10 mouse cellular contexts compared by ENCODE assay signal in the genomic region with DNA sequence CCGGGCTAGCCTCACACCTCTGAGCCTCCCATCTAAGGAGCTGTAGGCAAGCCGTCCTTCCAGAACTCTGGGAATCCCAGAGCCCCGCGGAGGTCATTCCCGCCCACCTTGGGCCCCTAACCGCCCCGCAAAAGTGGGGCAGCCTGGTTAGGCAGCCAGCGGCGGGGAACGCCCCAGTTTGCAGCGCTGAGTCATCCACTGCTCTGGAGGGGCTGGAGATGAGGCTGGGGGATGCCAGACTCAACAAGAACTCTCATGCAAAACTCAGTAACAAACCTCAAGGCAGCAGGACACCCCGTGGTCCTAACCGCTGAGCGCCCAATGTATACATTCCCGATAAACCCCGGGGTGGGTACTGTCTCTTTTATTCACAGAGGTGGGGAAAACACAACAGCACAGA. TPM values are rescaled to one million over a fixed set of nuclear protein-coding genes. Genes with fewer than 3 reads are reported as not detected.
A peak's percentile ranks its signal among the peaks of the same experiment; 100 is the strongest.
DNase-seq lines count a peak whose midpoint lies in the region; ATAC-seq and TF ChIP-seq lines count a peak whose summit lies in the region.
"Had no signal": no experiment of that assay in that cellular context is flagged by ENCODE, and none has a peak within 500 bp of the region (broad histone marks: within the 10 kb centered on the region; RNA-seq: fewer than 3 reads in every experiment).

No protein-coding gene starts in this region.

- 0 out of 2 replicates have a peak overlapping the region, but pooled peaks have one; percentile 62 for H3K9ac ChIP-seq in embryonic facial prominence, embryonic 13.5 days
- peak overlapping the region; percentile 59; the same call in 1 of the 2 replicates for H3K9ac ChIP-seq in intestine, embryonic 16.5 days (ENCODE audit: low read depth, low read length)

- H3K4me2 ChIP-seq in embryonic facial prominence, embryonic 13.5 days: peak overlapping the region; percentile 97
- peak overlapping the region; percentile 99; the same call in 1 of the 2 replicates for H3K4me2 ChIP-seq in intestine, embryonic 16.5 days (ENCODE audit: low read depth, low read length)

- no peak overlapping the region for H3K27ac ChIP-seq in embryonic facial prominence, embryonic 13.5 days
- H3K27ac ChIP-seq in intestine, embryonic 16.5 days (ENCODE audit: low read length): no peak overlapping the region
- H3K27ac ChIP-seq in olfactory bulb, adult 2 months (ENCODE audit: insufficient read depth, low read depth, low read length): no peak overlapping the region

- intact Hi-C loops in gastrocnemius, postnatal 36 days (cut with DNase I): no loop called here

- 9% methylated on average over 16 of the region's 16 CpGs for WGBS in embryonic facial prominence, embryonic 13.5 days
- WGBS in intestine, embryonic 16.5 days: 15% methylated on average over 16 of the region's 16 CpGs
- WGBS in olfactory bulb, adult 2 months: 15% methylated on average over 16 of the region's 16 CpGs

- TF ChIP-seq POLR2A in olfactory bulb, adult 2 months (IDR thresholded peaks at IDR 0.05; ENCODE audit: insufficient read depth, low read depth, low read length): no peak

- H3K4me3 ChIP-seq in embryonic facial prominence, embryonic 13.5 days: peak overlapping the region; percentile 79
- peak overlapping the region; percentile 73; the same call in 1 of the 2 replicates for H3K4me3 ChIP-seq in intestine, embryonic 16.5 days (ENCODE audit: low read length)
- peak overlapping the region; percentile 89 for H3K4me3 ChIP-seq in olfactory bulb, adult 2 months (ENCODE audit: insufficient read depth, low read depth, low read length)

- H3K4me1 ChIP-seq in embryonic facial prominence, embryonic 13.5 days: peaks cover 82% of the 10 kb centered on the region
- H3K4me1 ChIP-seq in intestine, embryonic 16.5 days (ENCODE audit: control insufficient read depth, insufficient read depth, low read length): peaks cover 71% of the 10 kb centered on the region
- peaks cover 83% of the 10 kb centered on the region for H3K4me1 ChIP-seq in olfactory bulb, adult 2 months (ENCODE audit: control insufficient read depth, insufficient read depth, low read length)

- DNase-seq in kidney, postnatal 10 days: peak; percentile 17
- no peak for DNase-seq in kidney, adult 9 months
- DNase-seq in urinary bladder, postnatal 4 days (ENCODE audit: low spot score in 2 of 2): no peak
- no peak for DNase-seq in embryo, embryonic 10 days (ENCODE audit: low spot score)
- no peak for DNase-seq in gastrocnemius, postnatal 36 days

- ATAC-seq in embryonic facial prominence, embryonic 13.5 days (ENCODE audit: insufficient number of reproducible peaks, insufficient read depth, low FRiP score, low TSS enrichment, low read depth): no peak
- ATAC-seq in intestine, embryonic 16.5 days: no peak

- no peak for TF ChIP-seq CTCF in olfactory bulb, adult 2 months (IDR thresholded peaks at IDR 0.05; ENCODE audit: insufficient read depth, low read depth, low read length)

- H3K27me3 ChIP-seq in embryonic facial prominence, embryonic 13.5 days: peaks cover 53% of the 10 kb centered on the region
- peaks cover 33% of the 10 kb centered on the region for H3K27me3 ChIP-seq in intestine, embryonic 16.5 days (replicated peaks; ENCODE audit: control insufficient read depth, insufficient read depth, low read length)

- no peaks in the 10 kb centered on the region; the same call in 1 of the 2 replicates for H3K9me3 ChIP-seq in embryonic facial prominence, embryonic 13.5 days
- H3K9me3 ChIP-seq in intestine, embryonic 16.5 days (ENCODE audit: control insufficient read depth, low read length): no peaks in the 10 kb centered on the region

- H3K36me3 ChIP-seq in embryonic facial prominence, embryonic 13.5 days: 0 out of 2 replicates have a peak, but pooled peaks cover 6% of the 10 kb centered on the region
- no peaks in the 10 kb centered on the region for H3K36me3 ChIP-seq in intestine, embryonic 16.5 days (ENCODE audit: control insufficient read depth, insufficient read depth, low read length)

RNA-seq across cellular contexts. Expression of a gene that starts 4.2 kb away (rescaled TPM):
- polyA plus RNA-seq in embryonic facial prominence, embryonic 13.5 days (2015; fragmentation: Nextera tagmentation; extraction: Ambion mirVana): 120 and 121 TPM in 2 replicates
- 34.4 and 37.3 TPM in 2 replicates for polyA plus RNA-seq in intestine, embryonic 16.5 days (2015; fragmentation: Nextera tagmentation; extraction: Ambion mirVana)
- 198 and 241 TPM in 2 replicates for polyA plus RNA-seq in olfactory bulb, adult 2 months (2012; ENCODE audit: insufficient read depth, insufficient read length, low replicate concordance, missing spikeins)
- total RNA-seq in gastrocnemius, postnatal 36 days (2021): 10 to 100 TPM; 35.0 to 45.6 TPM

RNA-seq across cellular contexts. Expression of a gene that starts 40.1 kb away (rescaled TPM):
- not detected in 2 replicates for polyA plus RNA-seq in embryonic facial prominence, embryonic 13.5 days (2015; fragmentation: Nextera tagmentation; extraction: Ambion mirVana)
- polyA plus RNA-seq in intestine, embryonic 16.5 days (2015; fragmentation: Nextera tagmentation; extraction: Ambion mirVana): not detected in 2 replicates
- polyA plus RNA-seq in olfactory bulb, adult 2 months (2012; ENCODE audit: insufficient read depth, insufficient read length, low replicate concordance, missing spikeins): not detected in 2 replicates
- not detected for total RNA-seq in gastrocnemius, postnatal 36 days (2021)
- total RNA-seq: hematopoietic stem cell, adult 5-6 weeks had no signal
- polyA plus RNA-seq: activated CD4-positive, CD25-positive, alpha-beta regulatory T cell, adult 4 months had no signal
